Comparison of ENCODE assay signal across 18 mouse cellular contexts in the genomic region with DNA sequence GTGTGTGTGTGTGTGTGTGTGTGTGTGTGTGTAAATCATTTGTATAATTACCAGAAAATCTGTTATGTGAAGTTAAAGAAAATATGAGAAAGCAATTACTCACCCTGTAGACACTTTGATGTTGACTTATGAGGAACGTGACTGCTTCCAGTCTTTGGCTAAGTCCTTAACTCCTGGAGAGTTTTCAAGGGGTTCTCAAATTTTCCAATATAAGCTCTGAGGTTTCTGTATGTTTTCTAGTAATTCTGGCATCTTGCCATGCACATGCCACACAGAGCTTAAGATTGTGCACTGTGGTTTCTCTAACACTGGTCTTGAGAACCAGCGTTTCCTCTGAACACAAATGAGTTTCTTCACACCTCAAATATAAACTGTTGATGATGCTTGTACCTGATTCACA.
"Had no signal": no experiment of that assay in that cellular context is flagged by ENCODE, and none has a peak within 500 bp of the region (broad histone marks: within the 10 kb centered on the region; RNA-seq: fewer than 3 reads in every experiment).

No protein-coding gene starts in this region.

- H3K4me1 ChIP-seq: kidney, embryonic 15.5 days; liver, embryonic 12.5 days; liver, embryonic 15.5 days; neural tube, embryonic 13.5 days; stomach, embryonic 15.5 days had no signal

- H3K27ac ChIP-seq: kidney, embryonic 15.5 days; liver, embryonic 12.5 days; liver, embryonic 15.5 days; neural tube, embryonic 13.5 days; stomach, embryonic 15.5 days had no signal

- ATAC-seq: intestine, postnatal 0 days; liver, embryonic 12.5 days had no signal

- H3K36me3 ChIP-seq: kidney, embryonic 15.5 days; liver, embryonic 12.5 days; liver, embryonic 15.5 days; neural tube, embryonic 13.5 days; stomach, embryonic 15.5 days had no signal

- H3K9me3 ChIP-seq: kidney, embryonic 15.5 days; liver, embryonic 12.5 days; liver, embryonic 15.5 days; neural tube, embryonic 13.5 days; stomach, embryonic 15.5 days had no signal

- H3K27me3 ChIP-seq: kidney, embryonic 15.5 days; liver, embryonic 12.5 days; liver, embryonic 15.5 days; neural tube, embryonic 13.5 days; stomach, embryonic 15.5 days had no signal

- H3K9ac ChIP-seq: kidney, embryonic 15.5 days; liver, embryonic 12.5 days; liver, embryonic 15.5 days; neural tube, embryonic 13.5 days; stomach, embryonic 15.5 days had no signal

- H3K4me2 ChIP-seq: kidney, embryonic 15.5 days; liver, embryonic 12.5 days; liver, embryonic 15.5 days; midbrain, embryonic 11.5 days; neural tube, embryonic 13.5 days; stomach, embryonic 15.5 days had no signal

- DNase-seq: kidney, adult 8-10 months; kidney, postnatal 14 days; kidney, postnatal 4 days; left cerebral cortex, postnatal 4 days; liver; midbrain, embryonic 14.5 days; retina, postnatal 1 day; right cerebral cortex, postnatal 25 days; spleen, adult 18-20 months; thymus, postnatal 25 days had no signal

- H3K4me3 ChIP-seq: kidney, embryonic 15.5 days; liver, embryonic 12.5 days; liver, embryonic 15.5 days; myocyte; neural tube, embryonic 13.5 days; stomach, embryonic 15.5 days had no signal
